Mouse (Mus musculus) CD4-positive helper T cell, adult 2 months (primary cell): ENCODE data around the gene Nampt.
A peak's percentile ranks its signal among the peaks of the same experiment; 100 is the strongest.
"Not testable (repeated sequence)": the region's sequence is repeated elsewhere in the genome, so short reads cannot be mapped to it uniquely, and the experiment has no call there.

ENCODE experiments used
- DNase-seq: peaks from one replicate; pipeline ENCODE4 v3.0.0-alpha.2; 2012; ENCODE audit warnings: low read depth, missing footprints, low spot score

Nampt gene

GRCm38 (mm10) chr12:32841442-32841900, 22.1 kb downstream of the Nampt start:
- no peak for DNase-seq

GRCm38 (mm10) chr12:32846325-32846724, 27.0 kb downstream of the Nampt start:
- peak; percentile 18 for DNase-seq

- DNase-seq = no peak
Measured at GRCm38 (mm10) chr12:32853757-32854156, 34.4 kb downstream of the Nampt start.

GRCm38 (mm10) chr12:32854866-32855265, 35.5 kb downstream of the Nampt start:
- no peak for DNase-seq

GRCm38 (mm10) chr12:32855398-32855797, 36.1 kb downstream of the Nampt start:
- no peak for DNase-seq

GRCm38 (mm10) chr12:32856707-32857511, 37.6 kb downstream of the Nampt start:
- DNase-seq = no peak

- DNase-seq = no peak
Measured at GRCm38 (mm10) chr12:32858444-32858843, 39.1 kb downstream of the Nampt start.

GRCm38 (mm10) chr12:32860820-32861219, 41.5 kb downstream of the Nampt start:
- DNase-seq = no peak

GRCm38 (mm10) chr12:32870815-32871214, 51.5 kb downstream of the Nampt start:
- no peak for DNase-seq

GRCm38 (mm10) chr12:32877500-32877899, 58.2 kb downstream of the Nampt start:
- no peak for DNase-seq

GRCm38 (mm10) chr12:32877964-32878571, 58.7 kb downstream of the Nampt start:
- no peak for DNase-seq

GRCm38 (mm10) chr12:32879371-32879770, 60.0 kb downstream of the Nampt start:
- no peak for DNase-seq

GRCm38 (mm10) chr12:32884356-32884755, 65.0 kb downstream of the Nampt start:
- no peak for DNase-seq

- no peak for DNase-seq
Measured at GRCm38 (mm10) chr12:32885041-32885440, 65.7 kb downstream of the Nampt start.

GRCm38 (mm10) chr12:32886353-32886752, 67.0 kb downstream of the Nampt start:
- no peak for DNase-seq

- DNase-seq = no peak
Measured at GRCm38 (mm10) chr12:32888226-32888625, 68.9 kb downstream of the Nampt start.

- DNase-seq = no peak
Measured at GRCm38 (mm10) chr12:32889846-32890245, 70.5 kb downstream of the Nampt start.

GRCm38 (mm10) chr12:32890455-32890854, 71.1 kb downstream of the Nampt start:
- no peak for DNase-seq

GRCm38 (mm10) chr12:32891271-32891670, 71.9 kb downstream of the Nampt start:
- not testable (repeated sequence) for DNase-seq

- peak; percentile 12 for DNase-seq
Measured at GRCm38 (mm10) chr12:32893212-32893611, 73.9 kb downstream of the Nampt start.

GRCm38 (mm10) chr12:32895806-32896205, 76.5 kb downstream of the Nampt start:
- no peak for DNase-seq

- no peak for DNase-seq
Measured at GRCm38 (mm10) chr12:32896496-32896895, 77.2 kb downstream of the Nampt start.
